Mouse (Mus musculus): ENCODE measurements around the gene Ogg1. TPM values are rescaled to one million over a fixed set of nuclear protein-coding genes. Genes with fewer than 3 reads are reported as not detected.

Gene Ogg1
- total and polyA plus RNA-seq, 3 experiments, result 5.0 to 10.3 (median 5.7) TPM

- Histone ChIP-seq H3K27me3 (ENCODE audit: control insufficient read depth, insufficient read depth, low read length) (no peaks in the 10 kb centered on the region), H3K4me3 (no peak overlapping the region), H3K4me1 (ENCODE audit: control insufficient read depth, insufficient read depth, low read length) (peaks cover 3% of the 10 kb centered on the region; the same call in 1 of the 2 replicates), H3K27ac (no peak overlapping the region), H3K79me2 (replicated peaks; ENCODE audit: control insufficient read depth, insufficient read depth, low read length) (peaks cover 6% of the 10 kb centered on the region; the same call in 1 of the 2 replicates), H3K36me3 (ENCODE audit: control insufficient read depth, insufficient read depth, low read length) (peaks cover 3% of the 10 kb centered on the region; the same call in 1 of the 2 replicates), H3K9ac (ENCODE audit: low read depth, low read length) (no peak overlapping the region)
- 87% methylated on average over 8 of the region's 8 CpGs for WGBS
- DNase-seq, result no peak
- no peak for TF ChIP-seq EP300 (IDR thresholded peaks at IDR 0.05; ENCODE audit: insufficient read depth, low read depth, low read length)
- no peak for TF ChIP-seq POLR2A (IDR thresholded peaks at IDR 0.05; ENCODE audit: insufficient read depth, low read depth, low read length)
- no peak for TF ChIP-seq CTCF (IDR thresholded peaks at IDR 0.05)
- intact Hi-C loops (cut with DNase I), result no loop called here
These were observed 57.7 kb downstream of the Ogg1 start for GRCm38 (mm10) chr6:113384351-113384927.

Other genes with a start within 250 kb of the Ogg1 start
- 10 to 100 TPM; 31.1 to 33.5 TPM for gene Setd5, start 249.6 kb upstream of the Ogg1 start, total RNA-seq (2021)
- gene Setd5, start 249.6 kb upstream of the Ogg1 start, polyA plus RNA-seq (2012; rRNA removed), result 14.6 and 21.3 TPM in 2 replicates
- gene Lhfpl4, start 131.6 kb upstream of the Ogg1 start, total RNA-seq (2021), result under 1 TPM; 0.18 to 0.41 TPM
- gene Lhfpl4, start 131.6 kb upstream of the Ogg1 start, polyA plus RNA-seq (2012; rRNA removed), result 0.23 and 0.44 TPM in 2 replicates
- 10 to 100 TPM; 13.3 to 15.7 TPM for gene Mtmr14, start 89.1 kb upstream of the Ogg1 start, total RNA-seq (2021)
- gene Mtmr14, start 89.1 kb upstream of the Ogg1 start, polyA plus RNA-seq (2012; rRNA removed), result 17.4 and 23.7 TPM in 2 replicates
- under 1 TPM in 1 of 2 experiments, not detected in 1; 0.09 TPM for gene Cpne9, start 44.7 kb upstream of the Ogg1 start, total RNA-seq (2021)
- 0.02 and 0.12 TPM in 2 replicates for gene Cpne9, start 44.7 kb upstream of the Ogg1 start, polyA plus RNA-seq (2012; rRNA removed)
- 10 to 100 TPM; 11.0 to 14.4 TPM for gene Brpf1, start 19.8 kb upstream of the Ogg1 start, total RNA-seq (2021)
- 9.9 and 12.8 TPM in 2 replicates for gene Brpf1, start 19.8 kb upstream of the Ogg1 start, polyA plus RNA-seq (2012; rRNA removed)
- 10 to 100 TPM; 63.0 to 68.2 TPM for gene Camk1, start 17.0 kb downstream of the Ogg1 start, total RNA-seq (2021)
- 74.8 and 98.0 TPM in 2 replicates for gene Camk1, start 17.0 kb downstream of the Ogg1 start, polyA plus RNA-seq (2012; rRNA removed)
- gene Tada3, start 50.9 kb downstream of the Ogg1 start, total RNA-seq (2021), result 10 to 100 TPM; 23.5 to 24.2 TPM
- gene Tada3, start 50.9 kb downstream of the Ogg1 start, polyA plus RNA-seq (2012; rRNA removed), result 16.1 and 16.2 TPM in 2 replicates
- gene Arpc4, start 51.1 kb downstream of the Ogg1 start, total RNA-seq (2021), result 10 to 100 TPM; 66.4 to 66.9 TPM
- gene Arpc4, start 51.1 kb downstream of the Ogg1 start, polyA plus RNA-seq (2012; rRNA removed), result 26.6 and 34.2 TPM in 2 replicates
- gene Ttll3, start 62.3 kb downstream of the Ogg1 start, total RNA-seq (2021), result 1 to 10 TPM in 1 of 2 experiments, under 1 TPM in 1; 0.97 to 1.5 TPM
- gene Ttll3, start 62.3 kb downstream of the Ogg1 start, polyA plus RNA-seq (2012; rRNA removed), result 3.2 and 4.8 TPM in 2 replicates
- 10 to 100 TPM in 1 of 2 experiments, 1 to 10 TPM in 1; 8.3 to 10.3 TPM for gene Rpusd3, start 92.4 kb downstream of the Ogg1 start, total RNA-seq (2021)
- 30.4 and 39.0 TPM in 2 replicates for gene Rpusd3, start 92.4 kb downstream of the Ogg1 start, polyA plus RNA-seq (2012; rRNA removed)
- gene Cidec, start 108.8 kb downstream of the Ogg1 start, total RNA-seq (2021), result 10 to 100 TPM in 1 of 2 experiments, 1 to 10 TPM in 1; 7.8 to 10.6 TPM
- 36.8 and 77.7 TPM in 2 replicates for gene Cidec, start 108.8 kb downstream of the Ogg1 start, polyA plus RNA-seq (2012; rRNA removed)
- gene Jagn1, start 115.6 kb downstream of the Ogg1 start, total RNA-seq (2021), result 10 to 100 TPM; 21.1 to 22.5 TPM
- 43.3 and 57.2 TPM in 2 replicates for gene Jagn1, start 115.6 kb downstream of the Ogg1 start, polyA plus RNA-seq (2012; rRNA removed)
- gene Il17re, start 131.5 kb downstream of the Ogg1 start, total RNA-seq (2021), result 1 to 10 TPM in 1 of 2 experiments, under 1 TPM in 1; 0.55 to 1.1 TPM
- gene Il17re, start 131.5 kb downstream of the Ogg1 start, polyA plus RNA-seq (2012; rRNA removed), result 1.2 and 1.9 TPM in 2 replicates
- gene Il17rc, start 144.5 kb downstream of the Ogg1 start, total RNA-seq (2021), result 1 to 10 TPM; 6.5 to 7.5 TPM
- 12.1 and 13.6 TPM in 2 replicates for gene Il17rc, start 144.5 kb downstream of the Ogg1 start, polyA plus RNA-seq (2012; rRNA removed)
- 10 to 100 TPM; 53.0 to 56.7 TPM for gene Creld1, start 156.3 kb downstream of the Ogg1 start, total RNA-seq (2021)
- 32.4 and 41.4 TPM in 2 replicates for gene Creld1, start 156.3 kb downstream of the Ogg1 start, polyA plus RNA-seq (2012; rRNA removed)
- gene Prrt3, start 175.0 kb downstream of the Ogg1 start, total RNA-seq (2021), result not detected
- gene Prrt3, start 175.0 kb downstream of the Ogg1 start, polyA plus RNA-seq (2012; rRNA removed), result not detected in 2 replicates
- gene Emc3, start 204.7 kb downstream of the Ogg1 start, total RNA-seq (2021), result 10 to 100 TPM; 52.5 to 58.2 TPM
- 41.0 and 66.3 TPM in 2 replicates for gene Emc3, start 204.7 kb downstream of the Ogg1 start, polyA plus RNA-seq (2012; rRNA removed)
- under 1 TPM in 1 of 2 experiments, not detected in 1; 0.18 TPM for gene Fancd2, start 204.7 kb downstream of the Ogg1 start, total RNA-seq (2021)
- 0.29 and 0.61 TPM in 2 replicates for gene Fancd2, start 204.7 kb downstream of the Ogg1 start, polyA plus RNA-seq (2012; rRNA removed)